Mouse (Mus musculus): ENCODE data around the gene Homer1. TPM values are rescaled to one million over a fixed set of nuclear protein-coding genes. Genes with fewer than 3 reads are reported as not detected.

The Homer1 gene
- polyA plus RNA-seq (2011; ENCODE audit: insufficient read depth, insufficient read length, low read depth, missing spikeins): 23.9 and 27.4 TPM in 2 replicates

DNA sequence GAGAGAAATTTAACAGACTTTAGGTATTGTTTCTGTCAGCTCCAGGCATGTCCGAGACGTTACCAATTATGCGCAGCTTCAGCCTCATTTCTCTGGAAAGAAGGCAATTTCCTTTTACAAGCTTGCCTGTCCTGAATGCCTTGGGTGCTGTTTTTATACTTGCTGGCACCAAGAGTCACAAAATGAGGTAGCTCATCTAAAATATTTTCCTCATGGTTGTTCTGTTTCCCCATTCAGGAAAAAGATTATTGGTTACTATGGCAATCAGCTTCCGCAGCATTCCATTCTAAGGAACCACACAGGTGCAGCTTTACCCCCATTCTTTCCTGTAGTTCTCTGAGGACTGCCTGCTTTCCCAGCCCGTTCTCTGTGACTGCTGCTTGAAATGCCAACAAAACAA is at the start of gene Homer1:
Homer1 (plus strand) TSS at position 320 of the 400 bp plus-strand sequence.
- H3K36me3 ChIP-seq (ENCODE audit: control insufficient read depth, insufficient read depth, low read length, poor library complexity, severe bottlenecking): no peaks in the 10 kb centered on the region
- no peaks in the 10 kb centered on the region for H3K27me3 ChIP-seq (ENCODE audit: control insufficient read depth, insufficient read depth, low read length, poor library complexity, severe bottlenecking)
- TF ChIP-seq CTCF (IDR thresholded peaks at IDR 0.05; ENCODE audit: low read depth, low read length) (no peak), EP300 (IDR thresholded peaks at IDR 0.05; ENCODE audit: insufficient read depth, low read depth, low read length) (no peak), POLR2A (IDR thresholded peaks at IDR 0.05; ENCODE audit: insufficient read depth, low read length) (no peak)
- H3K4me3 ChIP-seq (ENCODE audit: low read depth, low read length): no peak within 1 kb of the TSS
- H3K9ac ChIP-seq (ENCODE audit: low read depth, poor library complexity, severe bottlenecking): no peak within 1 kb of the TSS
- no peaks in the 10 kb centered on the region for H3K4me1 ChIP-seq (ENCODE audit: control insufficient read depth, insufficient read depth, low read length)
- H3K9me3 ChIP-seq (replicated peaks; ENCODE audit: control insufficient read depth, insufficient read depth, low read length, poor library complexity, severe bottlenecking): no peaks in the 10 kb centered on the region
- H3K27ac ChIP-seq (ENCODE audit: insufficient read depth, low read length): no peak within 1 kb of the TSS

DNA sequence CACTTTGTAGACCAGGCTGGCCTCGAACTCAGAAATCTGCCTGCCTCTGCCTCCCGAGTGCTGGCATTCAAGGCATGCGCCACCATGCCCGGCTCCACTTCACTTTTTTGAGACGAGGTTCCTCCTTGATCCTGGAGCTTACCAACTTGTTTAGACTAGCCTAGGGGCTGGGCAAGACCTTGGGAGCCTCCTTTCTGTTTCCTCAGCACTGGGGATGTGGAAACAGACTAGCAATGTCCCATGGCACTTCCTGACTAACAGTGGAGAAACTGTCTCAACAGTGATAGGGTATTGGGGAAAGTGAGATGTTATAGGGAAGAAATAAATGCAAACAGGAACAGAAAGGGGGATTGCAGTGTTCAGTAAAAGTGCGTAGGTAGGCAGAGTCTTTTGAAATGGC is 47.7 kb upstream of the Homer1 start:
- no peak overlapping the region for H3K4me3 ChIP-seq (ENCODE audit: low read depth, low read length)
- no peak overlapping the region for H3K9ac ChIP-seq (ENCODE audit: low read depth, poor library complexity, severe bottlenecking)
- H3K4me1 ChIP-seq (ENCODE audit: control insufficient read depth, insufficient read depth, low read length): no peaks in the 10 kb centered on the region
- H3K9me3 ChIP-seq (replicated peaks; ENCODE audit: control insufficient read depth, insufficient read depth, low read length, poor library complexity, severe bottlenecking): no peaks in the 10 kb centered on the region
- no peaks in the 10 kb centered on the region for H3K27me3 ChIP-seq (ENCODE audit: control insufficient read depth, insufficient read depth, low read length, poor library complexity, severe bottlenecking)
- no peaks in the 10 kb centered on the region for H3K36me3 ChIP-seq (ENCODE audit: control insufficient read depth, insufficient read depth, low read length, poor library complexity, severe bottlenecking)
- H3K27ac ChIP-seq (ENCODE audit: insufficient read depth, low read length): no peak overlapping the region
- TF ChIP-seq EP300 (IDR thresholded peaks at IDR 0.05; ENCODE audit: insufficient read depth, low read depth, low read length) (no peak), CTCF (IDR thresholded peaks at IDR 0.05; ENCODE audit: low read depth, low read length) (no peak), POLR2A (IDR thresholded peaks at IDR 0.05; ENCODE audit: insufficient read depth, low read length) (no peak)

DNA sequence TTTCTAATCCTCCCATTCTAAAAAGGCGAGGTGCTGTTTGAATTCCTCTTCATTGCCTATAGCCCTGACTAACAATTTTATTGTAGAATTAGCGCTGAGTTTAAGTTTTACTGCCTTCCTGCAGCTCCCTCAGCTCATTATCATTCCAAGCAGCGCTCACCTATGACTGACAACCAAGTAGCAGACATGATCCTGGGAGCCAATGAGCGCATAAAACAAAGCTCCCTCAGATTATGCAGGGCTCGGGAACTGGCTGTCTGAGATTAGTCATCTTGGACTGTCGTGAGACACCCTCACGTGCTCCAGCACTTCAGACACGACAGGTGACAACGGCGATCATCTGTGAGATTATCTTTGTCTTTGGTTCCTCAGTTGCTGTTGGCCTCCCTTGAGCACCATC is 47.3 kb upstream of the Homer1 start:
- no peak for TF ChIP-seq CTCF (IDR thresholded peaks at IDR 0.05; ENCODE audit: low read depth, low read length)
- no peak for TF ChIP-seq EP300 (IDR thresholded peaks at IDR 0.05; ENCODE audit: insufficient read depth, low read depth, low read length)
- TF ChIP-seq POLR2A (IDR thresholded peaks at IDR 0.05; ENCODE audit: insufficient read depth, low read length): no peak
- no peaks in the 10 kb centered on the region for H3K36me3 ChIP-seq (ENCODE audit: control insufficient read depth, insufficient read depth, low read length, poor library complexity, severe bottlenecking)

DNA sequence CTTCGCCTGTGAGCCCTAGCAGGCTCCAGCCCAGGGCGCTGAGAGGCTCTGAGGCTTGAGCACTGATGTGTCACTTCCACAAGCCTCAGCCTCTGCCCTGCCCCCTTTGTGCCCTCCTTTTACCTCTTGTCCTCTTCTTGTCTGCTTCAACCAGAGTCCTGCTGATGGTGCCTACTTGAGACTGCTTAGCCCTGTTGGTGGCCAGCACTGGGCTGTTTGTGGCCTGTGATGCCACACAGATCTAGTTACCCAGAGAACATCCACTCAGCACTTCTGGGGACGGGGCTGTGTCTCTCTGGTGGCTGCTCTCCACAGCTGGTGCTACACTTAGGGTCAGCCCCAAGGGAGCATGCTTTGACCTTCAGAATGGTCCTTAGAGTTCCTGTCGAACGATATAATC is 46.5 kb upstream of the Homer1 start:
- Histone ChIP-seq H3K4me1 (ENCODE audit: control insufficient read depth, insufficient read depth, low read length) (no peaks in the 10 kb centered on the region), H3K4me3 (ENCODE audit: low read depth, low read length) (no peak overlapping the region), H3K27ac (ENCODE audit: insufficient read depth, low read length) (no peak overlapping the region), H3K36me3 (ENCODE audit: control insufficient read depth, insufficient read depth, low read length, poor library complexity, severe bottlenecking) (no peaks in the 10 kb centered on the region), H3K27me3 (ENCODE audit: control insufficient read depth, insufficient read depth, low read length, poor library complexity, severe bottlenecking) (no peaks in the 10 kb centered on the region), H3K9ac (ENCODE audit: low read depth, poor library complexity, severe bottlenecking) (no peak overlapping the region), H3K9me3 (replicated peaks; ENCODE audit: control insufficient read depth, insufficient read depth, low read length, poor library complexity, severe bottlenecking) (no peaks in the 10 kb centered on the region)
- TF ChIP-seq CTCF (IDR thresholded peaks at IDR 0.05; ENCODE audit: low read depth, low read length): no peak
- TF ChIP-seq EP300 (IDR thresholded peaks at IDR 0.05; ENCODE audit: insufficient read depth, low read depth, low read length): no peak
- no peak for TF ChIP-seq POLR2A (IDR thresholded peaks at IDR 0.05; ENCODE audit: insufficient read depth, low read length)

More for the DNA sequence above, 47.3 kb upstream of the Homer1 start:
- Histone ChIP-seq H3K4me3 (ENCODE audit: low read depth, low read length) (no peak overlapping the region), H3K9ac (ENCODE audit: low read depth, poor library complexity, severe bottlenecking) (no peak overlapping the region), H3K27me3 (ENCODE audit: control insufficient read depth, insufficient read depth, low read length, poor library complexity, severe bottlenecking) (no peaks in the 10 kb centered on the region), H3K4me1 (ENCODE audit: control insufficient read depth, insufficient read depth, low read length) (no peaks in the 10 kb centered on the region), H3K9me3 (replicated peaks; ENCODE audit: control insufficient read depth, insufficient read depth, low read length, poor library complexity, severe bottlenecking) (no peaks in the 10 kb centered on the region), H3K27ac (ENCODE audit: insufficient read depth, low read length) (no peak overlapping the region)

DNA sequence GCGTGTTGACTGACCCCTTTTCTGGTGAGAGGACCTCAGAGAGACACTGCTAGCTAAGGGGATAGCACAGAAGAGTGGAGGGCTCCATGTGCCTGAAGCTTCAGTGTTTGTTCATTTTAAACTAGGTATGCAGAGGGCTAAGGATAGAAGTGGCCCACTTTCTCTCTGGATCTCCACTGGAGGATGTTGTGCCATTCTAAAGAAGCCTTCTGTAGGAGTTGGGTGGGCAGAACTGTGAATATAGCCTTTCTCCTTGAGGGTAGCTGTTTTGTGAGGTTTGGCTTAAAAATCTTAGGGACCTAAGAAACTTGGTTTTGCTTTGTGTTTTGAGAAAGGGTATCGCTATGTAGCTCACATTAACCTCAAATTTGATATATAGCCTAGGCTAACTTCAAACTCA is 32.3 kb upstream of the Homer1 start:
- H3K4me3 ChIP-seq (ENCODE audit: low read depth, low read length): no peak overlapping the region
- H3K36me3 ChIP-seq (ENCODE audit: control insufficient read depth, insufficient read depth, low read length, poor library complexity, severe bottlenecking): no peaks in the 10 kb centered on the region
- TF ChIP-seq POLR2A (IDR thresholded peaks at IDR 0.05; ENCODE audit: insufficient read depth, low read length) (no peak), CTCF (IDR thresholded peaks at IDR 0.05; ENCODE audit: low read depth, low read length) (no peak), EP300 (IDR thresholded peaks at IDR 0.05; ENCODE audit: insufficient read depth, low read depth, low read length) (no peak)
- no peaks in the 10 kb centered on the region for H3K4me1 ChIP-seq (ENCODE audit: control insufficient read depth, insufficient read depth, low read length)
- H3K27ac ChIP-seq (ENCODE audit: insufficient read depth, low read length): no peak overlapping the region
- no peaks in the 10 kb centered on the region; the same call in 1 of the 2 replicates for H3K27me3 ChIP-seq (ENCODE audit: control insufficient read depth, insufficient read depth, low read length, poor library complexity, severe bottlenecking)
- no peaks in the 10 kb centered on the region for H3K9me3 ChIP-seq (replicated peaks; ENCODE audit: control insufficient read depth, insufficient read depth, low read length, poor library complexity, severe bottlenecking)
- H3K9ac ChIP-seq (ENCODE audit: low read depth, poor library complexity, severe bottlenecking): no peak overlapping the region

DNA sequence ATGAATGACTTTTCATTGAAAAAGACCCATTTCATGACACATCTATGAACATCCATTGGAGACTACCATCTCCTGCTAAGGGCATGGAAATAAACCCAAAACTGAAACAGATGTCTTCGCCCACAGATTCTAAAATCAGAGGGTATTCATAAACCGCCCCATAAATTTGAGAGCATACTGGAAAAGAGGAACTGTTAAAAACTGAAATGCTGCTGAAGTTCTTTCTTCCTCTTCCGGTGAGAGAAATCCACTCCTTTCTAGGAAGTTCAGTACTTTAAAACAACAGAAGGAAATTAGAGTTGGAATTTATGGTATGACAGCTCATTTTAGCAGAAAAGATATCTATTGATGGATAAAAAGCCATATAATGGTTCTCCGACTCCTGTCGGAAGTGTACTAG is 1.1 kb downstream of the Homer1 start:
- H3K4me3 ChIP-seq (ENCODE audit: low read depth, low read length): no peak overlapping the region
- TF ChIP-seq CTCF (IDR thresholded peaks at IDR 0.05; ENCODE audit: low read depth, low read length): no peak
- no peak for TF ChIP-seq EP300 (IDR thresholded peaks at IDR 0.05; ENCODE audit: insufficient read depth, low read depth, low read length)
- no peak for TF ChIP-seq POLR2A (IDR thresholded peaks at IDR 0.05; ENCODE audit: insufficient read depth, low read length)
- H3K9me3 ChIP-seq (replicated peaks; ENCODE audit: control insufficient read depth, insufficient read depth, low read length, poor library complexity, severe bottlenecking): no peaks in the 10 kb centered on the region
- H3K9ac ChIP-seq (ENCODE audit: low read depth, poor library complexity, severe bottlenecking): no peak overlapping the region
- H3K27me3 ChIP-seq (ENCODE audit: control insufficient read depth, insufficient read depth, low read length, poor library complexity, severe bottlenecking): no peaks in the 10 kb centered on the region
- H3K36me3 ChIP-seq (ENCODE audit: control insufficient read depth, insufficient read depth, low read length, poor library complexity, severe bottlenecking): no peaks in the 10 kb centered on the region
- H3K4me1 ChIP-seq (ENCODE audit: control insufficient read depth, insufficient read depth, low read length): no peaks in the 10 kb centered on the region
- H3K27ac ChIP-seq (ENCODE audit: insufficient read depth, low read length): no peak overlapping the region

All from ES-Bruce4 (cell line).